Mouse (Mus musculus) limb, embryonic 11.5 days (tissue): ENCODE data around the gene Tmem205. TPM values are rescaled to one million over a fixed set of nuclear protein-coding genes. Genes with fewer than 3 reads are reported as not detected.

ENCODE experiments used
- ATAC-seq: fragments of 200-750 bp; cut with Nextera tagmentation; 2 replicates; pipeline ENCODE4 v1.8.0; 2017; ENCODE audit warnings: low read depth; ENCODE audit not compliant: insufficient number of reproducible peaks, low FRiP score, low TSS enrichment
- DNase-seq: peaks from one replicate; pipeline ENCODE4 v3.0.0-alpha.2; 2015; ENCODE audit warnings: low spot score
- H3K27ac ChIP-seq: fragments of 300-500 bp; sonication (generic); replicated peaks from 2 replicates; pipeline ENCODE4 v1.5.1; 2014; ENCODE audit warnings: low read depth, mild to moderate bottlenecking, low read length
- H3K27me3 ChIP-seq: fragments of 300-500 bp; sonication (generic); 2 replicates; pipeline ENCODE4 v1.6.1; 2014; ENCODE audit warnings: mild to moderate bottlenecking, low read length, mixed read lengths; ENCODE audit not compliant: control insufficient read depth, insufficient read depth
- H3K36me3 ChIP-seq: fragments of 300-500 bp; sonication (generic); 2 replicates; pipeline ENCODE4 v1.6.1; 2014; ENCODE audit warnings: mild to moderate bottlenecking, low read length, moderate library complexity, mixed read lengths; ENCODE audit not compliant: control insufficient read depth, insufficient read depth
- H3K4me1 ChIP-seq: fragments of 300-500 bp; sonication (generic); 2 replicates; pipeline ENCODE4 v1.6.1; 2014; ENCODE audit warnings: low read length, mixed read lengths; ENCODE audit not compliant: control insufficient read depth, insufficient read depth
- H3K4me2 ChIP-seq: fragments of 300-500 bp; sonication (generic); 2 replicates; pipeline ENCODE4 v1.6.1; 2014; ENCODE audit warnings: low read depth, mild to moderate bottlenecking, moderate library complexity; ENCODE audit not compliant: severe bottlenecking
- H3K4me3 ChIP-seq: fragments of 300-500 bp; sonication (generic); 2 replicates; pipeline ENCODE4 v1.5.1; 2014; ENCODE audit warnings: low read depth, low read length
- H3K9ac ChIP-seq: fragments of 300-500 bp; sonication (generic); 2 replicates; pipeline ENCODE4 v1.6.1; 2014; ENCODE audit warnings: mild to moderate bottlenecking, low read length
- H3K9me3 ChIP-seq: fragments of 300-500 bp; sonication (generic); 2 replicates; pipeline ENCODE4 v1.6.1; 2016; ENCODE audit warnings: low read length; ENCODE audit not compliant: control insufficient read depth
- WGBS: fragments of 180-500 bp; shearing (Covaris S2); extraction: QIAGEN DNeasy Blood & Tissue Kit; methylation state at CpG from one replicate; pipeline ENCODE4 v1.1.7; 2014; 5-methylcytosine and 5-hydroxymethylcytosine counted together
- polyA plus RNA-seq: library from polyadenylated mRNA; unstranded; fragments of >200 nt; fragmentation: Nextera tagmentation; extraction: Ambion mirVana; gene quantifications from 2 replicates; pipeline ENCODE4 v1.2.1, GENCODE M21; 2014

Gene Tmem205
- polyA plus RNA-seq, 1 experiment from 2014 or later = 29.9 TPM

GRCm38 (mm10) chr9:21918035-21918592 lies 9.2 kb downstream of the Tmem205 start, which contains the start of gene Rab3d:
TSS of gene Rab3d (minus strand) at chr9:21918192.
- ATAC-seq = peak; percentile 95
- Histone ChIP-seq H3K4me2 (peak within 1 kb of the TSS; percentile 97), H3K4me1 (peaks cover 5% of the 10 kb centered on the region), H3K4me3 (peak within 1 kb of the TSS; percentile 60), H3K36me3 (no peaks in the 10 kb centered on the region), H3K9me3 (no peaks in the 10 kb centered on the region), H3K27me3 (peaks cover 12% of the 10 kb centered on the region), H3K9ac (peak within 1 kb of the TSS; percentile 53; the same call in 1 of the 2 replicates), H3K27ac (no peak within 1 kb of the TSS)
- under 1% methylated on average over 36 of the region's 36 CpGs for WGBS
- peak; percentile 97 for DNase-seq

GRCm38 (mm10) chr9:21917493-21918034 lies 9.8 kb downstream of the Tmem205 start:
- ATAC-seq = no peak; the same call in 1 of the 2 replicates
- 2% methylated on average over 35 of the region's 35 CpGs for WGBS
- Histone ChIP-seq H3K27ac (no peak overlapping the region), H3K4me1 (peaks cover 5% of the 10 kb centered on the region), H3K4me2 (peak overlapping the region; percentile 97), H3K9me3 (no peaks in the 10 kb centered on the region), H3K36me3 (no peaks in the 10 kb centered on the region), H3K4me3 (peak overlapping the region; percentile 60), H3K9ac (peak overlapping the region; percentile 53; the same call in 1 of the 2 replicates), H3K27me3 (peaks cover 12% of the 10 kb centered on the region)
- no peak for DNase-seq

- WGBS = 53% methylated on average over 3 of the region's 3 CpGs
- Histone ChIP-seq H3K27me3 (peaks cover 12% of the 10 kb centered on the region), H3K9me3 (no peaks in the 10 kb centered on the region; the same call in 1 of the 2 replicates), H3K27ac (no peak overlapping the region), H3K36me3 (no peaks in the 10 kb centered on the region), H3K4me3 (no peak overlapping the region), H3K9ac (no peak overlapping the region), H3K4me1 (peaks cover 5% of the 10 kb centered on the region), H3K4me2 (peak overlapping the region; percentile 97)
- ATAC-seq = no peak
- no peak for DNase-seq
Observed at GRCm38 (mm10) chr9:21916851-21917492, 10.4 kb downstream of the Tmem205 start.

- DNase-seq = no peak
- no peaks in the 10 kb centered on the region for H3K4me1 ChIP-seq
- ATAC-seq = no peak
- H3K4me3 ChIP-seq = no peak overlapping the region
- H3K36me3 ChIP-seq = no peaks in the 10 kb centered on the region
- no peak overlapping the region for H3K4me2 ChIP-seq
- no peaks in the 10 kb centered on the region; the same call in 1 of the 2 replicates for H3K9me3 ChIP-seq
- H3K9ac ChIP-seq = no peak overlapping the region
- no peak overlapping the region for H3K27ac ChIP-seq
- WGBS = 76% methylated on average over 10 of the region's 10 CpGs
- H3K27me3 ChIP-seq = no peaks in the 10 kb centered on the region
Observed at GRCm38 (mm10) chr9:21909474-21910223, 17.7 kb downstream of the Tmem205 start.

- H3K4me3 ChIP-seq = no peak overlapping the region
- no peak overlapping the region for H3K27ac ChIP-seq
- no peaks in the 10 kb centered on the region for H3K4me1 ChIP-seq
- no peaks in the 10 kb centered on the region for H3K27me3 ChIP-seq
- no peak overlapping the region for H3K4me2 ChIP-seq
- no peaks in the 10 kb centered on the region for H3K36me3 ChIP-seq
- H3K9ac ChIP-seq = no peak overlapping the region
- no peak for DNase-seq
- 81% methylated on average over 11 of the region's 11 CpGs for WGBS
- ATAC-seq = no peak
- H3K9me3 ChIP-seq = no peaks in the 10 kb centered on the region; the same call in 1 of the 2 replicates
Observed at GRCm38 (mm10) chr9:21908216-21908615, 19.1 kb downstream of the Tmem205 start.

- DNase-seq (no peak), ATAC-seq (no peak)
- no peak overlapping the region for H3K27ac ChIP-seq
- no peaks in the 10 kb centered on the region for H3K36me3 ChIP-seq
- H3K9ac ChIP-seq = no peak overlapping the region
- H3K4me3 ChIP-seq = no peak overlapping the region
- H3K27me3 ChIP-seq = no peaks in the 10 kb centered on the region
- H3K9me3 ChIP-seq = no peaks in the 10 kb centered on the region
- H3K4me1 ChIP-seq = no peaks in the 10 kb centered on the region
- 90% methylated on average over 4 of the region's 4 CpGs for WGBS
- H3K4me2 ChIP-seq = no peak overlapping the region
Observed at GRCm38 (mm10) chr9:21904031-21904430, 23.3 kb downstream of the Tmem205 start.

- peak; percentile 79 for ATAC-seq
- peak; percentile 63 for DNase-seq
- no peaks in the 10 kb centered on the region for H3K4me1 ChIP-seq
- H3K9me3 ChIP-seq = no peaks in the 10 kb centered on the region
- 0 out of 2 replicates have a peak, but pooled peaks cover 2% of the 10 kb centered on the region for H3K27me3 ChIP-seq
- peak overlapping the region; percentile 27 for H3K9ac ChIP-seq
- WGBS = 19% methylated on average over 10 of the region's 10 CpGs
- H3K4me3 ChIP-seq = peak overlapping the region; percentile 31
- H3K36me3 ChIP-seq = no peaks in the 10 kb centered on the region
- H3K27ac ChIP-seq = no peak overlapping the region
- H3K4me2 ChIP-seq = peak overlapping the region; percentile 48
Observed at GRCm38 (mm10) chr9:21901223-21901820, 26.0 kb downstream of the Tmem205 start.

- ATAC-seq = no peak
- H3K4me2 ChIP-seq = no peak overlapping the region
- H3K9me3 ChIP-seq = no peaks in the 10 kb centered on the region
- H3K36me3 ChIP-seq = no peaks in the 10 kb centered on the region
- 59% methylated on average over 3 of the region's 3 CpGs for whole genome bisulfite sequencing
- H3K27ac ChIP-seq = no peak overlapping the region
- no peaks in the 10 kb centered on the region for H3K27me3 ChIP-seq
- H3K4me1 ChIP-seq = no peaks in the 10 kb centered on the region
- no peak overlapping the region for H3K9ac ChIP-seq
- H3K4me3 ChIP-seq = no peak overlapping the region
- DNase-seq = no peak
Observed at GRCm38 (mm10) chr9:21889229-21889628, 38.1 kb downstream of the Tmem205 start.
